Mouse (Mus musculus) skeletal muscle tissue, adult 2 months (tissue): ENCODE measurements around the gene Hddc3.
"Not testable (repeated sequence)": the region's sequence is repeated elsewhere in the genome, so short reads cannot be mapped to it uniquely, and the experiment has no call there.

Source experiments
- DNase-seq: peaks from one replicate; pipeline ENCODE4 v3.0.0-alpha.2; 2012; ENCODE audit warnings: low read depth, low spot score

The Hddc3 gene

DNA sequence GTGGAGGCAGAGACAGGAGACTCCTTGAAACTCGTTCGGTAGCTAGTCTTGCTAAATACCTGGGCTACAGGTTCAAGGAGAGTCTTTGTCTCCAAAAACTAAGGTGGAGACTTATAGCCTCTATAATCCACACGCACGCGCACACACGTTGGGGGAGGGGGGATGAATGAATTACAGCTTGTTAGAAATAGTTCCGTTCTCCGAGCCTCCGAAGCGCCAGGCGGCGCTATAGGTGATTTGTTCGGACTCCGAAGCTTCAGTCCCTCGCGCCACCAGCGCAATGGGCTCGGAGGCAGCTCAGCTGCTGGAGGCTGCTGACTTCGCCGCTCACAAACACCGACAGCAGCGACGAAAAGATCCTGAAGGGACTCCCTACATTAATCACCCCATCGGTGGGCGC lies at the start of gene Hddc3:
Hddc3 (plus strand) TSS at position 247 of the 400 bp plus-strand sequence.
- DNase-seq = peak; percentile 86

DNA sequence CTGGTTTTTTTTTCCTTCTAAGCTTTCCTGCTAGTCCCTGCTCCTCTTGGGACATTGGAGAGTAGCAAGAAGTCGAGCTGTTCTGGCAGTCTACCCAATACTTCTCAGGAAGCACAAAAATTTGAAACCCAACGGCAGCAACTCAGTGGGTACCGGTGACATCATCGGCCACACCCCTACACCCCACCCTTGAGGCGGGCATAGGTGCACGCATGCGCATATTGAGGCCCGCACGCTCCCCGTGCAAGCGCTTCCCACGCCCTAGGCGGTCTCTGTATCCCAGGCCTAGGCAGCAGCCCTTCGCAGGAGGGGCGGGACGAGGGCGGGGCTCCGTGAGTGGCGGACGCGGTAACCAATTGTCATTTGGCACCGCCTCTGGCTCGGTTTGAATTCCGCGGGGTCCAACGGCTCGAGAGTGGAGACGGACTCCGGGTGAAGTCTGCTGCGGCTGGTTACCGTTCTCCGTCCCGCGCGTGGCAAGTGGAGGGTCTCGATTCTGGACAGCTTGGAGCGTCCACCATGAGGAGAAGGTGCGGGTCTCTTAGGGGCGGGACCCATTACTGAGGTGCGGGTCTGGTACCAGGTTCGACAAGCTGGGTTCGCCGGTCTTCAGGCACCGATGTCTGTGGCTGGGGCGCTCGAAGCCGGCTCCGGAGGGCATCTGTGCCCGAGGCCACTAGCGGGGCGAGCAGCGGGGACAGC lies 48.7 kb upstream of the Hddc3 start, which contains the start of gene Prc1:
Prc1 (plus strand) TSS at position 389 of the 702 bp plus-strand sequence.
- DNase-seq = peak; percentile 99

DNA sequence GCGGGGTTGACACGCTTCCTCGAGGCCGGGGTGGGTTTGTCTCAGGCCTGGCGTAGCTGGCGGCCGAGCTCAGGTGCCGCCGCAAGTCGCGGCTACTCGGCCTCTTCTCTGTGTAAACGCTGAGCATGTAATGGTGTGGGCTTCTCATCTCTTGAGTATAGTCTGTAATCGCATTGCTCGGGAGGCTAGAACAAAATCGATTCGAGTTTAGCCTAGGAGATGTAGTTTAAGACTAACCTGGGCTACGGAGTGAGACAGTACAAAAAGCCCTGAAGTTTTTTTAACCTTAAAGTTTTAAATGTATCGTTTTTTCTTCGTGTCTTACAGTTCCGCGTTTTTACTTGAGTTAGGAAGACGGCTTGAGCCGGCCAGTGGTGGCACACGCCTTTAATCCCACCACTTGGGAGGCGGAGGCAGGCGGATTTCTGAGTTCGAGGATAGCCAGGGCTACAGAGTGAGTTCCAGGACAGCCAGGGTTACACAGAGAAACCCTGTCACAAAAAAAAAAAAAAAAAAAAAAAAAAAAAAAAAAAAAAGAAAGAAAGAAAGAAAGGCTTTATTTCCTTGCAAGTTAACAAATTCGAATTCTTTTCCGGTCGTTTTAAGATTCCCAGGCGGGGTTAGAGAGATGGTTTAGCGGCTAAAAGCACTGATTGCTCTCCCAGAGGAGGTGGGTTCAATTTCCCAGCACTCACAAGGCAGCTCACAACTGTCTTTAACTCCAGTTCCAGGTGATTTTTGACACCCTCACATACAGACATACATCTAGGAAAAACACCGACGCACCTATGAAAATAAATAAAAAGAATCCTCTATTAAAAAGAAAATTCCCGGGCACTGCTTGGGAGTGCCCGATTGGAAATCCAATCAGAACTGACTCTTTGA lies 47.9 kb upstream of the Hddc3 start:
- no peak for DNase-seq

DNA sequence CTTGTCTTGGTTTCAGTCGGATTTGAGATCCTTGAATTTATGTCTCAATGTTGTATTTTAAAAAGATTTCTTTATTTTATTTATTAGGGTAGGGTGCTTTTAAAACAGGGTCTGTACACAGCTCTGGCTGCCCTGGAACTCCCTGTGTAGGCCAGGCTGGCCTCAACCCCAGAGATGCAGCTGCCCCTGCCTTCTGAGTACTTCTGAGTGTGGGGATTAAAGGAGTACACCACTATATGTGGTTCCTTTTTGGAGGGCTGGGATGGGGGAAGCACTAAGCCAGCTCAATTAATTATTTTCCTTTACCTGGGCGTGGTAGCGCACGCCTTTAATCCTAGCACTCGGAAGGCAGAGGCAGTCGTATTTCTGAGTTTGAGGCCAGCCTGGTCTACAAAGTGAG lies 46.4 kb upstream of the Hddc3 start:
- no peak for DNase-seq

DNA sequence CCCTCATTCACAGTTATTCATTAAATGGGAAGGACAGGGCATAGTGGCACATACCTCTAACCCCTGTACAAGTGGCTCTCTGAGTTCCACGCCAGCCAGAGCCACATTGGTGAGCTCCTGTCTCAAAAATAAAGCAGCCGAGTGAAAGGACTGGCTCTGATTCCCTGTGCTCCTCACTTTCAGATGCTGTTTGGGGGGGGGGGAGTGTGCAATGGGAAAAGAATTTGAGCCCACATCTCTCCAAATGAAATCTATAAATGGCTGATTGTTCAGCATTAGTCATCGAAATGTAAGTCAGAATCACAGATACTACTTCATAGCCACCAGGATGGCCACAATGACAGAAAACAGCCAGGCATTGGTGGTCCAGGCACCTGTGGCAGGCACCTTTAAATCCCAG lies 45.9 kb upstream of the Hddc3 start:
- no peak for DNase-seq

DNA sequence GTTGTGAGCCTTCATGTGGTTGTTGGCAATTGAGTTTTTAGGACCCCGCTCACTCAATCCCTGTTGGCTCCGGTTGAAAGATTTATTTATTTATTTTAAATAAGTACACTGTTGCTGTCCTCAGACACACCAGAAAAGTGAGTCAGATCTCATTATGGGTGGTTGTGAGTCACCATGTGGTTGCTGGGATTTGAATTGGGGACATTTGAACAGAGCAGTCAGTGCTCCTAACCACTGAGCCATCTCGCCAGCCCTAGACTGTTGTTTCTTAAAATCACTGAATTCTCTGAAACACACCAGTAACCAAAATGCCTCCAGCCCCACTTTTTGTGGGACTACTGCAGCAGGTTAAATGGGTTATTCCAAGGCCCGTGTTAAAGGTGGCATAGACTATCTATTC lies 44.1 kb upstream of the Hddc3 start:
- no peak for DNase-seq

DNA sequence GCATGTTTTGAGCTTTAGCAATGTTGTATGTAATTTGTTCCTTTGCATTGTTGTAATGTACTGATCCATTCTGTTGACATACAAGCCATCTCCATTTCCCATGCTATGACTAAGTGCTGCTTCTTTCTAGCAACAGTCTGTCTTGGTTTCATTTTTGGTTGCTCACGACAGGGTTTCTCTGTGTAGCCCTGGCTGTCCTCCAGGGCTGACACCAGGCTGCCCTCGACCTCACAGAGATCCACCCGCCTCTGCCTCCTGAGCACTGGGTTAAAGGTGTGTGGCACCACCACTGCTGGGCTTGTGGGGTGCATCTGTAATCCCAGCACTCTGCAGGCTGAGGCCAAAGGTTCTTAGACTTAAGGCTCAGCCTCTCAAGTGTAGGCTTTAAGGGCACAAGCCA lies 43.3 kb upstream of the Hddc3 start:
- no peak for DNase-seq

DNA sequence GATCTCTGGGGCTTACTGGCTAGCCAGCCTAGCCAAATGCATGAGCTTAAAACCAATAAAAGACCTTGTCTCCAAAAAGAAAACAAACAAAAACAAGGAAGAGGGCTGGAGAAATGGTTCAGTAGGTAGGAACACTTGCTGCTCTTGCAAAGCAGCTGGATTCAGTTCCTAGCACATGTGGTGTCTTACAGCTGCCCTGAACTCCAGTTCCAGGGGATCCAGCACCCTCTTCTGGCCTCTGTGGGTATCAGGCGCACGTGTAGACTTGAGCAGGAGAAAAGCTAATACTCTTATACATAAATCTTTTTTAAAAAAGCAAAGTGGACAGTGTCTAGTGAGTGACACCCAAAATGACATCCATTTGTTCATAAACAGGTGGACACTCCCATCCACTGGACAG lies 41.4 kb upstream of the Hddc3 start:
- no peak for DNase-seq

DNA sequence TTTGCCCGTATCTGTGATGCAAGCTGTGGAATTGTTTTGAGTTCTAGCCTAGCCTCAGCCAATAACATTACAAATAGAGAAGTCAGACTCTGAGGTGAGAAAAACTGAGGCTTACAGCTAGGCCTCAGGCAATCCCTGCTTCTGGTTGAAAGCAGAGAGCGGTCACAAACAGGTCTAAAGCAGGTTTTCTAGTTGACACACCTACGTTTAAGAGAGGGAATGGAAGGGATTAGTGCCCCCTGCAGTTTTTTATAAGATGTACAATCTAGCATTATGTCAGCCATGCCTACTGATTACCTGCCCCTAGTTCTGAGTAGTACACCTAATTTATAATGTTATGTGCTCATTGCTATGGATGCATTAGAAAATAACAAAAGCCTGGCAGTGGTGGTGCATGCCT lies 35.1 kb upstream of the Hddc3 start:
- DNase-seq = no peak

DNA sequence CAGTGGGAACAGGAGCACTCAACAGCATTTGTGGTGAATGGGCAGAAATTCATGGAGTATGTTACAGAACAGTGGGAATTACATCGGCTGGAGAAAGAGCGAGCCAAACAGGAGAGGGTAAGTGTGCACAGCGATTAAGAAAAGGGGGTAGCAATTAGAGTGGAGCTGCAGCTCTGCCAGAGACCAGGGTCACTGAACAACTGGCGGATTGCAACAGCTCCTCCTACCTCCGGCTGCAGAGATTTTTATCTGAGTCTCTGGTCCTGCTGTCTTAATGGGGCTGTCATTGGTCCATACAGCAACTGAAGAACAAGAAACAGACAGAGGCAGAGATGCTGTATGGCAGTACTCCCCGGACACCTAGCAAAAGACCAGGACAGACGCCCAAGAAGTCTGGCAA lies 32.1 kb upstream of the Hddc3 start:
- no peak for DNase-seq

DNA sequence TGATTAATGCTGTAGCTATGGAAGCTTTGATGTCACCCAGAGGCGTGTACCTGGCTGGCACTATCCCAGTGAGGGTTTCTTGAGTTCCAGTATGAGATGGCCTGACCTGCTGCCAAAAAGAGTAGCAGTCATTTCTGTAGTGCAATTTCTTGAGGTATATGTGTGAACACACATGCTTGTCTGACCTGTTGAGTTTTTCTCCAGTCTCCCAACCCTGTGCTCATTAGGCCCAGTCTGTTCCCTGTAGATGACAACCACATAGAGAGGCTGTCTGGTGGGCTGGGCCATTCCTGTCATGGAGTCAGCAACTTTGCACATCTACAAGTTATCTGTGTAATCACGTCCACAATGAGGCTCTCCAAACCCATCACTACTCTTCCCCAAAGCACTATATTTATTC lies 27.2 kb upstream of the Hddc3 start:
- DNase-seq = no peak

DNA sequence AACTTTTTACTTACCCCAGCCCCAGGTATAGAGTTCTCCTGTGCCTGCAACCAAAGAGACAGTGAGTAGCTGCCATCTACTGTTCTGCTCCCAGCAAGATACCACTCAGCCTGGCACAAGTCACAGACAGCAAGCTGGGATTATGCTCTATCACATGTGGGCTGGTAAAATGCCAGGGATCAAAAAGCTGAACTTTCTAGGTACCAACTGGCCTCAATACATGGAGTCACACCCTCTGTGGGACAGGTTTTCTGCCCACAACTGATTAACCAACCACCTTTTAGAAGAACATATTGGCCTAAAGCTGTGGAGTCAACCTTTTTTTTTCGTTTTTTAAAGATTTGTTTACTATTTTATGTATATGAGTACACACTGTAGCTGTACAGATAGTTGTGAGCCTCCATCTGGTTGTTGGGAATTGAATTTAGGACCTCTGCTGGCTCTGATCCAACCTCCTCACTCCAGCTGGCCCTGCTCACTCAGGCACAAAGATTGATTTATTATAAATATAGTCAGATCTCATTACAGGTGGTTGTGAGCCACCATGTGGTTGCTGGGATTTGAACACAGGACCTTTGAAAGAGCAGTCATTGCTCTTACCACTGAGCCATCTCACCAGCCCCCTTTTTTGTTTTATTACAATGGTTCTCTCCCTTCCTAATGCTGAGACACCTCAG lies 25.3 kb upstream of the Hddc3 start:
- DNase-seq = no peak

DNA sequence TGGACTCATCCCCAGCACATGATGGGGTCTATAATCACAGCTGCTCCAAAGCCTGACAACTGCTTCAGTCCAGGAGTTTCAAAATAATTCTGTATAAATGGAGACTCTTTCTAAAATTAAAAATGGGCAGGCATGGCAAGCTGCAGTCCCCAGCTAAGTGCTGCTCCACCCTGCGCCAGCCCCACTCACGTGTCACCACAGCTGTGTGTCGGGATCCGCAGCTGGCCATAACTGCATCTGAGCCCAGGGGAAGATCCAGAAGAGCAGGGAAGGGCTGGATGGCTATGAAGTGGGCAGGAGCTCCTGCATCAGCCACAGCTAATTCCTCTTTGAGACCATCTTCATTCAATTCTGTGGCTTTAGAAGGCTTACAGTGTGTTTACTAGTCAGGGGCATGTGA lies 24.2 kb upstream of the Hddc3 start:
- DNase-seq = no peak

DNA sequence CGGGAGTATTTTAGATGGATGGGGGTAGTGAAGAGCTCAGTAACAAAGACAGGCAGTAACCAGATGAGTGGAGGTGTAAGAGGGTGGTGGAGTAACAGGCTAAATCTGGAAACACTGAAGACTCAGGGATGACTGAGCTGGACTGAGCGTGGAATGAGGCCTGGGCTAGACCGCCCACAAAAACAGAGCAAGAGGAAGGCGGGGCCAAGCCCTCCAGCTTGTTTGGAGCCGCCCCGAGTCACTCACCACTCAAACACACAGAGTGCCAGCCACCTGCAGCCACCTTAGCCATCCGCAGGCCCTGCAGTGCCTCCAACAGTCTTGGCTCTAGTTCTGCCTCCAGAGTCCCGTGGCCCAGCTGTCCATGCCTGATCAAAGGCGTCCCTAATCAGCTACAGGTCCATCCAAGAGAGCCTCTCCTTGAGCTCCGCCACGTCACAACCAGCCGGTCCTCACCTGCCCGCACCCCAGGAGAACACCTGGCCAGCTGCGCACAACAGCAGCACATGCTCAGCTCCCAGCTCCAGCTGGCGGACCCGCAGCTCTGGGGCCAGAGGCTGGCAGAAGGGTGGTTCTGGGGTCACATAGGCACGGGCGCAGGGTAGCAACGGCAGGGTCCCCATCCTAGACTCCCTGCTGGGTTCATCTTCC lies 22.9 kb upstream of the Hddc3 start:
- DNase-seq = no peak

DNA sequence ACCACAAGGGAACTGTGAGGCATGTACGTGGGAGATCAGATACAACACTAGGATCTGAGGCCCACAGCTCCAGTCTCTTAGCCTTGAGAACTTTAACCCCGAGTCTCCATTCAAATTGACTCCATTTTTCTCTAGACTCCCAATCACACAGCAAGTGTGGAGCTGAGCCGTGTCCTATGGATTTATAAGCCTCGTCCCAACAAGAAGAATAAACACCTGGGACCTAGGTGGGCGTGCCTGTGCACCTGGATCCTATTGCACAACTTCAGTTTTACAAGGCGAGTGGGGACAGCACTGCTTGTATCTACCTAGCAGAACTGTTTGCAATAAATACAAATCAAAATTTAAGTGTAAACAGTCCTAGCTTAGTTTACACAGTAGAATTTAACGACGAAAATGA lies 19.6 kb upstream of the Hddc3 start:
- no peak for DNase-seq

DNA sequence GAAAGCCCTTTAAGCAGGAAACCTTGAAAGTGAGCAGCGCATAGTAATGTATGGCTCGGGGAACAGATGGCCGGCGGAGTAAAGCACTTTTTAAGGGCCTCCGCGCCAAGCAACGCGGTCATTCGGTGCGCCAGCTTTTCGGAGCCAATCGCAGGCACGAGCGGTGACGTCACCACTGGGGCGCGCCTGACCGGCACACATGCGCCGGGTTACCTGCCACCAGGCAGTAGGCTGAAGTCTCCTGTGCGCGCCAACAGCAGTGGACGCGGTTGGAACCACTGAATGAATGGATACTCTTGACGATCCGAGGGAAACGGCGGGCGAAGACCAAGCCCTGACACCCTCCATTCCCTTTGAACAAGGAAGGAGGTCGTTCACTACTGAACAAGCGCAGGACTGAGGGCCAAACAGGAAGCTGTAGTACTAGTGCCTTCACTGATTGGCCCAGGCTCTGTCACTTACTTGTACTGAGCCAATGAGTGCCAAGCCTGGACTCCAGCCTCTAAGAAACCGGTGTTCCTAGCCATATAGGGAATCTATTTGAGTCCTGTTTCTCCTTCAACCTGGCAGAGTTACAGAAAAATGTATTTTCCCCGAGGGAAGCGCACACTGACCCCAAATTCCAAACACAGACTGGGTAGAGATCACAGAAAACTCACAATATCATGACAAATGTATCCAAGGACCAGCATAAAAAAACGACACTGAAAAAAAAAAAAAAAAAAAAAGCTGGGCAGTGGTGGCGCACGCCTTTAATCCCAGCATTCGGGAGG lies 18.7 kb upstream of the Hddc3 start, which contains the start of gene Rccd1:
Rccd1 (minus strand) TSS at position 412 of the 773 bp plus-strand sequence.
- DNase-seq = peak; percentile 97

DNA sequence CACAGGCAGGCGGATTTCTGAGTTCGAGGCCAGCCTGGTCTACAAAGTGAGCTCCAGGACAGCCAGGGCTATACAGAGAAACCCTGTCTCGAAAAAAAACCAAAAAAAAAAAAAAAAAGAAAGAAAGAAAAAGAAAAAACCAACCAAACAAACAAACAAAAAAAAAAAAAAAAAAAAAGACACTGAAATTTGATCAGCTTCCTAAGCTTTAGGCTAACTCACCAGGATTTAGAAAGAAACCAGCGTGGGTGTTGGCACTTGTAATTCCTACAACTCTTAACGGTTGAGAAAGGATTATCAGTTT lies 18.1 kb upstream of the Hddc3 start:
- not testable (repeated sequence) for DNase-seq

DNA sequence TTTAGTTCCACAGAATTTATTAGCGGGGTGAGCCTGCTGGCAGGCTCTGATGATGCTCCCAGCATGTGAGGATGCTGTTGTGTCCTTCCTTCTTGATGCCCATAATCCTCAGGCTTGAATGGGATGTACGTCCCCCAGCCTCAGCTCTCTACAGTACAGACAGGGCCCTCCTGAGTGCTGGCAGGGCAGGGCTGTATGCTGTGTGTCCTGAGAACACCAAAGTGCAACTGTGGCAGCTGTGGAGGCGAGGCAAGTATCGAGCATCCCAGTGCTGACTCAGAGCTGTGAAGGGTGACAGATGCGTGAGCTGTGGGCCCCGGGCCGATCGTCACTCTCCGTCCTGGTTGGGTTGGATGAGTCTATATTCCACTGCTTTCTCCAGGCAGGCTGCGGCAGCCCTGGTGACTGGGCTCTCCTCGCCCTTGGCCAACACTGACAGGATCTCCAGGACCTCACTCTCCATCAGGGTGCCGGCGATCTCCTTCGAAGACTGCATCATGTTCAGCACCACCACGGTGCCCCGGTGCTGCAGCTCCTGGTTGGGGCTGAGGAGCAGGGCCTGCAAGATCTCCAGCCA lies 17.5 kb upstream of the Hddc3 start:
- DNase-seq = no peak

DNA sequence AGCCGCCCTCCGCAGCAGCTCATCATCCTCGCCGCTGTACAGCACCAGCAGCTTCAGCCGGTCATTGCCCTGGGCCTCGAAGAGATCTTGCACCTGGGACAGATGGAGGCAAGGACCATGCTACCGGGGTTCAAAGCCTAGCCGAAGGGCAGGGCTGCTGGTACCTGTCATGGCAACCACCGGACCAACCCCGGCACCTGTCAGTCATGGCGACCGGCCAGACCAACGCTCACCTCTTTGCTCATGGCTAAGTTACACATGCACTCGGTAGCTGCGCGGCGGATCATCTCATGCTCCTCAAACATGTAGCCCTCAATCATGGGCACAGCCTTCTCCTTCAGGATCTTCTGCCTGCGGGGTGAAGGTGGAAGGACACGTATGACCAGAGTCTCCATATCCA lies 16.8 kb upstream of the Hddc3 start:
- DNase-seq = no peak

DNA sequence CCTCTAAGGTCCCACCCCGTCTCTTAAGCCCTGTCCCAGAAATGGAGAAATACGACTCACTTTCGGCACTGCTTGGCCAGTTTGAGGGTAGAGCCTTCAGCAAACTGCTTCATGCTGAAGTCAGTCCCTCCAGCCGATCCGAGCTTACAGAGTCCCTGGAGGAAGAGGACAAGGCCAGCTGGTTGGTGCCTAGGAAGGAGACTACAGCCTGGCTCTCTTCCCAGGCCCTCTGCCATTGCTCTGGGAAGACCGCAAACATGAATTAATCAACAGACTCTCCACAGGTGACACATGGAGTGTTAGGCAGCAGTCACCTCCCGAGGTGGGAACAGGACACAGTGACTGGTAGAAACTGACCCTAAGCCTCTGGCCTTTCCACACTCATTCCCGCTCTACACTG lies 12.6 kb upstream of the Hddc3 start:
- DNase-seq = no peak

DNA sequence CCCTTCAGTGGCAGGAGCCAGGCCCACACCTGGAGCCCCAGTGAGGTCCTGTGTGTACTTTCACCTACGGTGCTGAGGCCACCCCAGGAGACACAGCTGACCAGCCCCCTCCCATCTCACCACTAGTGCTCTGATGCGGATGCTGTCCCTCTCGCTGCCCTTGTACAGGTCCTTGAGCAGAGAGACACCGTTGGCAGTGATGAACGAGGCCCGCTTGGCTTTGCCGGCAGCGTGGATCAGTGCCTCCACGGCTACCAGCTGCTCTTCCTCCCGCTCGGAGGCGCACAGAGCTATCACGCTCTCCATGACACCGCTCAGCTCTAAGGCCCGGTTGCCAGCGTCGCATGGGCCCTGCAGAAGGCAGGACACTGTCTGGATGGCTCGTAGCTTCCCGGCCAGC lies 11.5 kb upstream of the Hddc3 start:
- DNase-seq = no peak
